24 mouse cellular contexts compared by ENCODE assay signal in the genomic region with DNA sequence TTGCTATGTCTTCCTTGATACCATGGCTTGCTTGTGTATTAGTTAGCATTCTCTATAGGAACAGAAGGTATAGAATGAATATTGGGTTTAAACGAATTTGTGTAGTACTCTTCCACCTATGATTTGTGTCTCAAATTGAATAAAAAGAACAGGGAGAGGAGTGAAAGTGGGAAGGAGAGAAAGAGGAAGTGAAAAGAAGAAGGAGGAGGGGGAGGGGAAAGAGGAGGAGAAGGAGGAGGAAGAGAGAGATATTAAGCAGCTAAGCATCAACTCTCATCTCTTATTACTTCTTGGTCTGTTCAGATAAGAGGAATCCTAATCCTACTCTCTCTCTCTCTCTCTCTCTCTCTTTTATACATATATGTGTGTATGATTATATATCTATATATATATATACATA. TPM values are rescaled to one million over a fixed set of nuclear protein-coding genes. Genes with fewer than 3 reads are reported as not detected.
A peak's percentile ranks its signal among the peaks of the same experiment; 100 is the strongest.
DNase-seq lines count a peak whose midpoint lies in the region; ATAC-seq and TF ChIP-seq lines count a peak whose summit lies in the region.
"Had no signal": no experiment of that assay in that cellular context is flagged by ENCODE, and none has a peak within 500 bp of the region (broad histone marks: within the 10 kb centered on the region; RNA-seq: fewer than 3 reads in every experiment).

No protein-coding gene starts in this region.

- H3K4me3 ChIP-seq in MEL (ENCODE audit: control insufficient read depth in 1 of 2, insufficient read depth in 1 of 2, low read depth in 2 of 2, low read length in 2 of 2): no peak overlapping the region
- H3K4me3 ChIP-seq in olfactory bulb, adult 2 months (ENCODE audit: insufficient read depth, low read depth, low read length): no peak overlapping the region
- H3K4me3 ChIP-seq in forebrain, embryonic 13.5 days: no peak overlapping the region
- H3K4me3 ChIP-seq in midbrain, embryonic 15.5 days: no peak overlapping the region
- H3K4me3 ChIP-seq: embryonic facial prominence, embryonic 10.5 days; embryonic facial prominence, embryonic 12.5 days had no signal

- no peak overlapping the region for H3K4me2 ChIP-seq in forebrain, embryonic 13.5 days
- no peak overlapping the region for H3K4me2 ChIP-seq in midbrain, embryonic 15.5 days
- H3K4me2 ChIP-seq: embryonic facial prominence, embryonic 12.5 days had no signal

- WGBS in olfactory bulb, adult 2 months: 87% methylated on average over 1 of the region's 1 CpGs
- WGBS in forebrain, embryonic 13.5 days: 98% methylated on average over 1 of the region's 1 CpGs
- WGBS in midbrain, embryonic 15.5 days: 84% methylated on average over 1 of the region's 1 CpGs

- H3K9me3 ChIP-seq in MEL (replicated peaks; ENCODE audit: insufficient read depth, low read length): no peaks in the 10 kb centered on the region
- no peaks in the 10 kb centered on the region for H3K9me3 ChIP-seq in forebrain, embryonic 13.5 days (replicated peaks)
- H3K9me3 ChIP-seq in midbrain, embryonic 15.5 days: no peaks in the 10 kb centered on the region
- H3K9me3 ChIP-seq: embryonic facial prominence, embryonic 10.5 days; embryonic facial prominence, embryonic 12.5 days had no signal

- no peak overlapping the region; the same call in 1 of the 2 replicates for H3K9ac ChIP-seq in MEL (ENCODE audit: control insufficient read depth, low read depth, low read length, poor library complexity, severe bottlenecking)
- no peak overlapping the region for H3K9ac ChIP-seq in forebrain, embryonic 13.5 days
- no peak overlapping the region for H3K9ac ChIP-seq in midbrain, embryonic 15.5 days
- H3K9ac ChIP-seq: embryonic facial prominence, embryonic 12.5 days had no signal

- ATAC-seq in granulocyte monocyte progenitor cell, adult 5-6 weeks (replicated peaks; ENCODE audit: poor library complexity, severe bottlenecking): peak; percentile 74
- no peak for ATAC-seq in forebrain, embryonic 13.5 days
- ATAC-seq in midbrain, embryonic 15.5 days (replicated peaks): no peak
- ATAC-seq: activated CD4-positive, CD25-positive, alpha-beta regulatory T cell, adult 4 months; CD4-positive, CD25-positive, alpha-beta regulatory T cell, adult 4 months; forebrain, embryonic 14.5 days; Patski had no signal

- peaks cover 0 to 19% of the 10 kb centered on the region in 2 experiments; a peak in 2 of 4 replicates for H3K36me3 ChIP-seq in MEL (ENCODE audit: control insufficient read depth in 1 of 2, insufficient read depth in 2 of 2, low read length in 2 of 2)
- no peaks in the 10 kb centered on the region for H3K36me3 ChIP-seq in forebrain, embryonic 13.5 days (ENCODE audit: poor library complexity, severe bottlenecking)
- H3K36me3 ChIP-seq in midbrain, embryonic 15.5 days (replicated peaks): no peaks in the 10 kb centered on the region
- H3K36me3 ChIP-seq: embryonic facial prominence, embryonic 10.5 days; embryonic facial prominence, embryonic 12.5 days; G1E had no signal

- TF ChIP-seq CTCF in MEL (IDR thresholded peaks at IDR 0.05 in 2 of 3, conservative IDR thresholded peaks at IDR 0.05 in 1 of 3; ENCODE audit: control insufficient read depth in 1 of 3, insufficient read depth in 1 of 3, low read depth in 2 of 3, low read length in 3 of 3, poor library complexity in 1 of 3, severe bottlenecking in 1 of 3): no peak
- no peak for TF ChIP-seq CTCF in olfactory bulb, adult 2 months (IDR thresholded peaks at IDR 0.05; ENCODE audit: insufficient read depth, low read depth, low read length)

- no peaks in the 10 kb centered on the region for H3K27me3 ChIP-seq in MEL (ENCODE audit: control insufficient read depth in 1 of 2, insufficient read depth in 2 of 2, low read length in 2 of 2)
- H3K27me3 ChIP-seq in forebrain, embryonic 13.5 days: no peaks in the 10 kb centered on the region
- H3K27me3 ChIP-seq in midbrain, embryonic 15.5 days (replicated peaks): no peaks in the 10 kb centered on the region
- H3K27me3 ChIP-seq: CH12.LX; embryonic facial prominence, embryonic 12.5 days had no signal

- peak; percentile 64 for DNase-seq in MEL (ENCODE audit: low read depth, low spot score)
- DNase-seq in adrenal gland, adult 2 months: no peak
- DNase-seq: adrenal gland, postnatal 10 days; adrenal gland, postnatal 25 days; B cell, adult 2 months; cerebellum, adult 11 months; cerebellum, adult 18-20 months; cerebellum, adult 8-10 months; cerebellum, adult 9-11 months; cerebellum, postnatal 14 days; cerebellum, postnatal 36 days had no signal

- peak overlapping the region; percentile 47 for H3K27ac ChIP-seq in MEL (ENCODE audit: control insufficient read depth, low read depth, low read length)
- H3K27ac ChIP-seq in olfactory bulb, adult 2 months (ENCODE audit: insufficient read depth, low read depth, low read length): 0 out of 2 replicates have a peak overlapping the region, but pooled peaks have one; percentile 51
- no peak overlapping the region for H3K27ac ChIP-seq in forebrain, embryonic 13.5 days
- H3K27ac ChIP-seq in midbrain, embryonic 15.5 days: no peak overlapping the region
- H3K27ac ChIP-seq: embryonic facial prominence, embryonic 10.5 days; embryonic facial prominence, embryonic 12.5 days had no signal

- H3K79me2 ChIP-seq in MEL (ENCODE audit: control insufficient read depth, insufficient read depth, low read length, poor library complexity): no peaks in the 10 kb centered on the region

- TF ChIP-seq RAD21 in MEL (IDR thresholded peaks at IDR 0.05; ENCODE audit: low read depth, low read length): no peak

- no peak for TF ChIP-seq POLR2A in MEL (IDR thresholded peaks at IDR 0.05; ENCODE audit: control insufficient read depth in 1 of 2, insufficient read depth in 1 of 2, low read depth in 1 of 2, low read length in 2 of 2, poor library complexity in 1 of 2)
- TF ChIP-seq POLR2A in olfactory bulb, adult 2 months (IDR thresholded peaks at IDR 0.05; ENCODE audit: insufficient read depth, low read depth, low read length): no peak

- peaks cover 8 to 13% of the 10 kb centered on the region in 2 experiments for H3K4me1 ChIP-seq in MEL (ENCODE audit: control insufficient read depth in 1 of 2, insufficient read depth in 2 of 2, low read length in 2 of 2)
- H3K4me1 ChIP-seq in olfactory bulb, adult 2 months (ENCODE audit: control insufficient read depth, insufficient read depth, low read length): no peaks in the 10 kb centered on the region
- peaks cover 12% of the 10 kb centered on the region for H3K4me1 ChIP-seq in forebrain, embryonic 13.5 days
- no peaks in the 10 kb centered on the region for H3K4me1 ChIP-seq in midbrain, embryonic 15.5 days
- H3K4me1 ChIP-seq: embryonic facial prominence, embryonic 10.5 days; embryonic facial prominence, embryonic 12.5 days had no signal

- peak; percentile 65 to 87 for TF ChIP-seq EP300 in MEL (IDR thresholded peaks at IDR 0.05; ENCODE audit: low read depth in 1 of 2, low read length in 2 of 2)

TF ChIP-seq in MEL, 35 proteins besides CTCF, POLR2A, EP300 and RAD21:
- TF ChIP-seq POLR2AphosphoS5 (IDR thresholded peaks at IDR 0.05; ENCODE audit: borderline replicate concordance, low read depth, low read length): no peak
- TF ChIP-seq RCOR1 (IDR thresholded peaks at IDR 0.05; ENCODE audit: low read depth, low read length): peak; percentile 64; the same call in 1 of the 2 replicates
- no peak for TF ChIP-seq ETS1 (IDR thresholded peaks at IDR 0.05; ENCODE audit: low read depth, low read length)
- TF ChIP-seq GATA1 (IDR thresholded peaks at IDR 0.05; ENCODE audit: low read depth, low read length): peak; percentile 53; the same call in 1 of the 2 replicates
- peak; percentile 19; the same call in 1 of the 2 replicates for TF ChIP-seq TCF12 (IDR thresholded peaks at IDR 0.05; ENCODE audit: low read depth, low read length)
- no peak for TF ChIP-seq MXI1 (IDR thresholded peaks at IDR 0.05; ENCODE audit: low read depth, low read length)
- no peak for TF ChIP-seq MEF2A (IDR thresholded peaks at IDR 0.05; ENCODE audit: extremely low read depth, insufficient replicate concordance, low read depth, low read length, poor library complexity, severe bottlenecking)

RNA-seq across cellular contexts. Expression of a gene that starts 52.6 kb away (rescaled TPM):
- 0.15 and 0.36 TPM in 2 replicates for total RNA-seq in MEL (2012; rRNA removed)
- 1 to 10 TPM in 1 of 2 experiments, not detected in 1; 1.3 TPM for polyA plus RNA-seq in MEL (2012; ENCODE audit: insufficient read depth in 1 of 2, insufficient read length in 2 of 2, low read depth in 1 of 2, low replicate concordance in 2 of 2, missing spikeins in 1 of 2)
- not detected in 2 replicates for total RNA-seq in granulocyte monocyte progenitor cell, adult 5-6 weeks (2014; fragmentation: Nextera tagmentation)
- 0.34 TPM in 1 of 2 replicates, not detected in the other for total RNA-seq in granulocyte monocyte progenitor cell, adult 5-6 weeks (2017)
- not detected in 2 replicates for polyA plus RNA-seq in olfactory bulb, adult 2 months (2012; ENCODE audit: insufficient read depth, insufficient read length, low replicate concordance, missing spikeins)
- polyA plus RNA-seq in forebrain, embryonic 13.5 days (2015; fragmentation: Nextera tagmentation; extraction: Ambion mirVana): 13.1 and 13.4 TPM in 2 replicates
- polyA plus RNA-seq in midbrain, embryonic 15.5 days (2015; fragmentation: Nextera tagmentation; extraction: Ambion mirVana): 4.1 and 6.4 TPM in 2 replicates
- total RNA-seq in adrenal gland, adult 2 months (2021): under 1 TPM in 1 of 2 experiments, not detected in 1; 0.14 TPM
- polyA plus RNA-seq in adrenal gland, adult 2 months (2012; rRNA removed): not detected in 2 replicates
- total RNA-seq: adrenal gland, adult 18-20 months; adrenal gland, postnatal 25 days; CH12.LX had no signal
- polyA plus RNA-seq: activated CD4-positive, CD25-positive, alpha-beta regulatory T cell, adult 4 months; CD4-positive, CD25-positive, alpha-beta regulatory T cell, adult 4 months; G1E; Patski had no signal

Comparison
In these comparisons a context has a peak if more than half of its experiments do, and no peak if none do; other contexts are left out.
1. H3K27ac ChIP-seq: peak in MEL (single experiment) and olfactory bulb, adult 2 months (single experiment); none in forebrain, embryonic 13.5 days (single experiment) and midbrain, embryonic 15.5 days (single experiment).